Mouse (Mus musculus) CH12.LX (cell line): ENCODE data around the gene Foxo6. TPM values are rescaled to one million over a fixed set of nuclear protein-coding genes. Genes with fewer than 3 reads are reported as not detected.
A peak's percentile ranks its signal among the peaks of the same experiment; 100 is the strongest.

Experiments
- DNase-seq: peaks from one replicate; pipeline ENCODE4 v3.0.0-alpha.2; 2013; ENCODE audit errors: extremely low read depth
- H3K27ac ChIP-seq: 2 replicates; pipeline ENCODE4 v1.5.1; 2012; ENCODE audit warnings: low read depth, mild to moderate bottlenecking, control low read depth, moderate library complexity; ENCODE audit not compliant: insufficient read depth
- H3K27me3 ChIP-seq: replicated peaks from 2 replicates; pipeline ENCODE3; 2012; ENCODE audit warnings: inconsistent platforms
- H3K36me3 ChIP-seq, 2 experiments: replicated peaks in 1 of 2; 2 replicates each; pipeline versions ENCODE3 to v1.6.1; 2012; ENCODE audit warnings: inconsistent platforms in 1 of 2, low read length in 1 of 2, mild to moderate bottlenecking in 1 of 2, mixed read lengths in 1 of 2, moderate library complexity in 1 of 2; ENCODE audit not compliant: control insufficient read depth in 1 of 2, insufficient read depth in 1 of 2
- H3K4me1 ChIP-seq, 2 experiments: 2 replicates each; pipeline ENCODE4 v1.6.1; 2012; ENCODE audit warnings: inconsistent platforms in 1 of 2, moderate library complexity in 1 of 2; ENCODE audit not compliant: insufficient read depth in 2 of 2, control insufficient read depth in 1 of 2
- H3K4me2 ChIP-seq: 2 replicates; pipeline ENCODE4 v1.6.1; 2012; ENCODE audit warnings: low read depth, mild to moderate bottlenecking, control low read depth; ENCODE audit not compliant: poor library complexity, insufficient read depth, severe bottlenecking
- H3K4me3 ChIP-seq, 3 experiments: fragments of 150-350 bp in 1 of 3; sonication (generic) in 1 of 3; replicated peaks in 1 of 3; 2 replicates each; pipeline versions ENCODE3 to v1.5.1; 2011 to 2012; ENCODE audit warnings: low read depth in 2 of 3, low read length in 2 of 3, mild to moderate bottlenecking in 2 of 3, moderate library complexity in 2 of 3, control low read depth in 1 of 3, improper control_type of control experiment in 1 of 3, inconsistent platforms in 1 of 3, mixed read lengths in 1 of 3; ENCODE audit not compliant: poor library complexity in 1 of 3
- H3K79me2 ChIP-seq: replicated peaks from 2 replicates; pipeline ENCODE4 v1.6.1; 2012; ENCODE audit warnings: mild to moderate bottlenecking, moderate library complexity; ENCODE audit not compliant: control insufficient read depth, poor library complexity, insufficient read depth, severe bottlenecking; ENCODE audit errors: extremely low read depth
- H3K9ac ChIP-seq: 2 replicates; pipeline ENCODE4 v1.6.1; 2012; ENCODE audit warnings: low read depth, mild to moderate bottlenecking, control low read depth, moderate library complexity; ENCODE audit not compliant: insufficient read depth
- H3K9me3 ChIP-seq: replicated peaks from 2 replicates; pipeline ENCODE3; 2012; ENCODE audit warnings: low read length, inconsistent platforms, mixed read lengths
- CHD1 ChIP-seq: IDR thresholded peaks from 2 replicates; pipeline ENCODE4 v1.6.1; 2012; ENCODE audit warnings: low read depth, low read length, improper control_type of control experiment, inconsistent platforms
- CHD2 ChIP-seq: IDR thresholded peaks from 2 replicates; pipeline ENCODE4 v1.6.1; 2011; ENCODE audit warnings: low read length, improper control_type of control experiment
- ETS1 ChIP-seq: conservative IDR thresholded peaks from 2 replicates; pipeline ENCODE4 v1.6.1; 2012; ENCODE audit warnings: low read depth, mild to moderate bottlenecking, inconsistent platforms, low read length, improper control_type of control experiment, moderate library complexity
- HCFC1 ChIP-seq: IDR thresholded peaks from 2 replicates; pipeline ENCODE4 v1.6.1; 2012; ENCODE audit warnings: low read depth, mild to moderate bottlenecking, inconsistent platforms, low read length, improper control_type of control experiment
- JUND ChIP-seq: conservative IDR thresholded peaks from 2 replicates; pipeline ENCODE4 v1.6.1; 2011; ENCODE audit warnings: low read depth, low read length, improper control_type of control experiment
- KAT2A ChIP-seq: IDR thresholded peaks from 2 replicates; pipeline ENCODE4 v1.6.1; 2012; ENCODE audit warnings: low read length, improper control_type of control experiment, inconsistent platforms; ENCODE audit not compliant: insufficient replicate concordance
- MAZ ChIP-seq: IDR thresholded peaks from 2 replicates; pipeline ENCODE4 v1.6.1; 2012; ENCODE audit warnings: low read depth, mild to moderate bottlenecking, inconsistent platforms, low read length, improper control_type of control experiment, moderate library complexity
- MEF2A ChIP-seq: IDR thresholded peaks from 2 replicates; pipeline ENCODE4 v1.6.1; 2014; ENCODE audit warnings: low read depth, mild to moderate bottlenecking, inconsistent platforms, low read length, improper control_type of control experiment, borderline replicate concordance
- NRF1 ChIP-seq: IDR thresholded peaks from 2 replicates; pipeline ENCODE4 v1.6.1; 2014; ENCODE audit warnings: low read depth, mild to moderate bottlenecking, inconsistent platforms, low read length, improper control_type of control experiment, moderate library complexity
- POLR2AphosphoS2 ChIP-seq: IDR thresholded peaks from 2 replicates; pipeline ENCODE4 v1.6.1; 2011; ENCODE audit warnings: low read depth, low read length, improper control_type of control experiment
- RAD21 ChIP-seq: IDR thresholded peaks from 2 replicates; pipeline ENCODE4 v1.6.1; 2011; ENCODE audit warnings: low read depth, mild to moderate bottlenecking, low read length, improper control_type of control experiment, moderate library complexity
- RCOR1 ChIP-seq: conservative IDR thresholded peaks from 2 replicates; pipeline ENCODE4 v1.6.1; 2012; ENCODE audit warnings: low read depth, mild to moderate bottlenecking, inconsistent platforms, low read length, improper control_type of control experiment
- SIN3A ChIP-seq: IDR thresholded peaks from 2 replicates; pipeline ENCODE4 v1.6.1; 2012; ENCODE audit warnings: low read length, improper control_type of control experiment, inconsistent platforms
- TBP ChIP-seq: conservative IDR thresholded peaks from 2 replicates; pipeline ENCODE4 v1.6.1; 2011; ENCODE audit warnings: low read depth, low read length, improper control_type of control experiment
- UBTF ChIP-seq: IDR thresholded peaks from 2 replicates; pipeline ENCODE4 v1.6.1; 2012; ENCODE audit warnings: low read depth, mild to moderate bottlenecking, inconsistent platforms, low read length, improper control_type of control experiment, moderate library complexity
- USF1 ChIP-seq: IDR thresholded peaks from 2 replicates; pipeline ENCODE4 v1.6.1; 2014; ENCODE audit warnings: low read depth, mild to moderate bottlenecking, inconsistent platforms, low read length, improper control_type of control experiment
- USF2 ChIP-seq: conservative IDR thresholded peaks from 2 replicates; pipeline ENCODE4 v1.6.1; 2011; ENCODE audit warnings: low read depth, low read length, improper control_type of control experiment
- ZC3H11A ChIP-seq: IDR thresholded peaks from 2 replicates; pipeline ENCODE4 v1.6.1; 2012; ENCODE audit warnings: low read depth, mild to moderate bottlenecking, inconsistent platforms, low read length, improper control_type of control experiment
- ZKSCAN1 ChIP-seq: IDR thresholded peaks from 2 replicates; pipeline ENCODE4 v1.6.1; 2012; ENCODE audit warnings: low read depth, inconsistent platforms, low read length, improper control_type of control experiment, borderline replicate concordance
- ZMIZ1 ChIP-seq: IDR thresholded peaks from 2 replicates; pipeline ENCODE4 v1.6.1; 2012; ENCODE audit warnings: low read depth, mild to moderate bottlenecking, inconsistent platforms, low read length, improper control_type of control experiment
- ZNF384 ChIP-seq: IDR thresholded peaks from 2 replicates; pipeline ENCODE4 v1.6.1; 2012; ENCODE audit warnings: low read depth, low read length, improper control_type of control experiment, inconsistent platforms
- dilution Hi-C: fragments of 300-500 bp; cut with MboI; formaldehyde crosslinking; loops from 2 replicates; pipeline ENCODE4 v1.14.3; 2020; ENCODE audit warnings: low sequenced_read_pairs; ENCODE audit not compliant: extremely low pct_unique_long_range_greater_than_20kb, extremely low pct_ligation_motif_present
- in situ Hi-C: fragments of 300-500 bp; cut with MboI; formaldehyde crosslinking; loops from 3 replicates; pipeline ENCODE4 v1.14.3; 2019; ENCODE audit warnings: low sequenced_read_pairs, low pct_ligation_motif_present, low pct_unique_long_range_greater_than_20kb, mixed read lengths
- polyA plus RNA-seq: library from polyadenylated mRNA; unstranded; fragments of >175 nt; gene quantifications from 2 replicates; pipeline ENCODE4 v1.2.1, GENCODE M21; 2012; ENCODE audit warnings: low read depth; ENCODE audit not compliant: insufficient read length
- total RNA-seq, 2 experiments: library from RNA; depleted of rRNA; stranded (reverse); fragments of 300-350 nt in 1 of 2; fragments of >200 nt in 1 of 2; gene quantifications; 2 replicates each; pipeline ENCODE4 v1.2.3; 2012 to 2014

Foxo6 gene
- total and polyA plus RNA-seq, 3 experiments, result not detected

DNA sequence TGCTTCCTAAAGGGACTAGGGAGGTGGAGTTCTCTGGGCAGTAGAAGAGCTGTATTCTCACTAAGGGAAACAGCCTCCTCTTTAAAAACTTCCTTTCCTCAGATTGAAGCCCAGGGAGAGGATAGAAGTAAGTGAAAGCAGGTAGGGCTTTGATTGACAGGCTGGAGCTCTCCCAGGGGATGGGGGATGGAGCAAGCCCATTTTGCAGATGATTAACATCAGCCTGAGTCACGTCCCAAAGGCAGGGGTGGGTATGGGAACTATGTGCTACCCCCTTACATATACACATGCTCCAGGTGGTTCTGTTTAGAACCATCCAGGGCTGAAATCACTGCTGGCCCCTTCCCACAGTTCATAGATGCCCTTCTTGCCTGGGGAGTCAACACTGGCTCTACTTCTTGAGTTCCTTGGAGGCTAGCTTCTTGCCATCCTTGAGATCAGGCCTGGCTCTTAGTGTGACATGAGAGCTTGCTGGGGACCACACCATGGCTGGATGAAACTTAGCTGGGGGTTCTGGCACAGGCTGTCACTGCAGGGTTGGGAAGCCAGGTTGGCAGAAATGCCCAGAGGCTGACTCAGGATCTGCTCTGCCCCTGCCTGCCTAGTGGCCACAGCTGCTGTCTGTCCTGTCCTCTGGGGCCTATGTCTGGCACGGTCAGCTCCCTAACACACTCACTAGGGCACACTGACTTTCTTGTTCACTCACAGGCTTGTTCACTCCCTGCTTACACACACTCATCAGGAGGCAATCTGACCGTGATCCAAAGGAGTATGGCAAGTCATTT is 2.2 kb upstream of the Foxo6 start:
- Histone ChIP-seq H3K79me2 (no peaks in the 10 kb centered on the region), H3K4me1 (peaks cover 7 to 22% of the 10 kb centered on the region in 2 experiments; a peak in 3 of 4 replicates), H3K27ac (no peak overlapping the region), H3K9me3 (no peaks in the 10 kb centered on the region), H3K36me3 (no peaks in the 10 kb centered on the region), H3K4me2 (no peak overlapping the region), H3K27me3 (peaks cover 89% of the 10 kb centered on the region), H3K4me3 (no peak overlapping the region)
- dilution Hi-C loops, result no loop called here
- no peak for DNase-seq
- in situ Hi-C loops, result no loop called here
- no peak for TF ChIP-seq UBTF
- no peak for TF ChIP-seq RCOR1
- no peak for TF ChIP-seq HCFC1
- TF ChIP-seq CHD1, result no peak
- no peak for TF ChIP-seq CHD2
- TF ChIP-seq ZMIZ1, result no peak
- no peak for TF ChIP-seq MEF2A
- no peak for TF ChIP-seq NRF1
- TF ChIP-seq ZNF384, result no peak
- no peak for TF ChIP-seq RAD21
- TF ChIP-seq MAZ, result no peak
- no peak for TF ChIP-seq SIN3A
- TF ChIP-seq POLR2AphosphoS2, result no peak
- no peak for TF ChIP-seq TBP
- TF ChIP-seq ETS1, result no peak
- no peak for TF ChIP-seq ZKSCAN1
- TF ChIP-seq, all 38 proteins: peak for 0
- no peak overlapping the region for H3K9ac ChIP-seq

- Histone ChIP-seq H3K27ac (no peak overlapping the region), H3K9ac (no peak overlapping the region), H3K27me3 (peaks cover 91% of the 10 kb centered on the region), H3K79me2 (no peaks in the 10 kb centered on the region), H3K36me3 (no peaks in the 10 kb centered on the region), H3K9me3 (no peaks in the 10 kb centered on the region)
- no peak for DNase-seq
- no peak for TF ChIP-seq ZMIZ1
- TF ChIP-seq ZC3H11A, result no peak
- TF ChIP-seq KAT2A, result no peak
- TF ChIP-seq CHD2, result no peak
- TF ChIP-seq JUND, result no peak
- no peak for TF ChIP-seq USF2
- no peak for TF ChIP-seq USF1
- TF ChIP-seq, all 38 proteins: peak for 0
- in situ Hi-C loops (no loop called here), dilution Hi-C loops (no loop called here)
- peak overlapping the region in 2 of 3 experiments; percentile 40 to 53 for H3K4me3 ChIP-seq
- peaks cover 14 to 47% of the 10 kb centered on the region in 2 experiments for H3K4me1 ChIP-seq
- peak overlapping the region; percentile 84 for H3K4me2 ChIP-seq
These were observed 348 bp downstream of the Foxo6 start for GRCm38 (mm10) chr4:120286761-120287241.
